ENCODE assay signal across 13 mouse cellular contexts in the genomic region with DNA sequence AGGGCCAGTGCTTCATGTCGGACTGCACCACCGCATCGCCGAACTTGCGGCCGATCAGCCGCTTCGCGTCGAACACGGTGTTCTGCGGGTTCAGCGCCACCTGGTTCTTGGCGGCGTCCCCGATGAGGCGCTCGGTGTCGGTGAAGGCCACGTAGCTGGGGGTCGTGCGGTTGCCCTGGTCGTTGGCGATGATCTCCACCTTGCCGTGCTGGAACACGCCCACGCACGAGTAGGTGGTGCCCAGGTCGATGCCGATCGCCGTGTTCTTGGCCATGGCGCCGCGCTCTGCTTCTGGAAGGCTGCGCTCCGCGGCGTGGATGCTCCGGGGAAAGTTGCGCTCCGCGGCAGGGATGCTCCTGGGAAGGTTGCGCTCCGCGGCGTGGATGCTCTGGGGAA. TPM values are rescaled to one million over a fixed set of nuclear protein-coding genes. Genes with fewer than 3 reads are reported as not detected.
DNase-seq lines count a peak whose midpoint lies in the region; ATAC-seq and TF ChIP-seq lines count a peak whose summit lies in the region.
"Not testable (repeated sequence)": the region's sequence is repeated elsewhere in the genome, so short reads cannot be mapped to it uniquely, and the experiment has no call there.
"Had no signal": no experiment of that assay in that cellular context is flagged by ENCODE, and none has a peak within 500 bp of the region (broad histone marks: within the 10 kb centered on the region; RNA-seq: fewer than 3 reads in every experiment).

No protein-coding gene starts in this region.

- H3K9me3 ChIP-seq in ES-E14 (ENCODE audit: control insufficient read depth, insufficient read depth, low read depth, low read length); embryonic facial prominence, embryonic 15.5 days (replicated peaks); hindbrain, embryonic 14.5 days (ENCODE audit: control insufficient read depth, low read length); liver, embryonic 16.5 days (replicated peaks; ENCODE audit: control insufficient read depth, low read length); midbrain, embryonic 14.5 days (ENCODE audit: control insufficient read depth, low read length): not testable (repeated sequence)

- ATAC-seq in embryonic facial prominence, embryonic 15.5 days (ENCODE audit: insufficient number of reproducible peaks, low FRiP score, low TSS enrichment, low read depth): peak; percentile 2; the same call in 1 of the 2 replicates
- peak; percentile 43 for ATAC-seq in hindbrain, embryonic 14.5 days (ENCODE audit: low FRiP score)
- not testable (repeated sequence) for ATAC-seq in liver, embryonic 16.5 days (ENCODE audit: low read depth)
- peak; percentile 61 for ATAC-seq in midbrain, embryonic 14.5 days (ENCODE audit: low FRiP score, low TSS enrichment)

- H3K4me3 ChIP-seq in ES-E14 (ENCODE audit: insufficient read depth in 1 of 2, low read depth in 1 of 2, low read length in 2 of 2, poor library complexity in 1 of 2, severe bottlenecking in 1 of 2): peak overlapping the region; percentile 54 to 60; a peak in 3 of 4 replicates
- peak overlapping the region; percentile 57 for H3K4me3 ChIP-seq in embryonic facial prominence, embryonic 15.5 days (replicated peaks)
- H3K4me3 ChIP-seq in hindbrain, embryonic 14.5 days (replicated peaks; ENCODE audit: low read length): peak overlapping the region; percentile 36
- peak overlapping the region; percentile 66 for H3K4me3 ChIP-seq in layer of hippocampus, adult 2 months
- peak overlapping the region; percentile 64 for H3K4me3 ChIP-seq in liver, embryonic 16.5 days (ENCODE audit: low read depth, low read length)
- H3K4me3 ChIP-seq in midbrain, embryonic 14.5 days (replicated peaks; ENCODE audit: low read depth, low read length): peak overlapping the region; percentile 37
- peak overlapping the region; percentile 37; the same call in 1 of the 2 replicates for H3K4me3 ChIP-seq in spleen, adult 2 months (ENCODE audit: extremely low read depth, insufficient read depth, insufficient read length)

- not testable (repeated sequence) for H3K27ac ChIP-seq in ES-E14 (ENCODE audit: insufficient read depth, low read depth, low read length, poor library complexity, severe bottlenecking); embryonic facial prominence, embryonic 15.5 days (replicated peaks); hindbrain, embryonic 14.5 days; layer of hippocampus, adult 2 months; liver, embryonic 16.5 days (ENCODE audit: low read length); midbrain, embryonic 14.5 days (replicated peaks; ENCODE audit: low read depth, low read length); spleen, adult 2 months (ENCODE audit: insufficient read depth, low read length)

- peak overlapping the region; percentile 56 for H3K4me2 ChIP-seq in embryonic facial prominence, embryonic 15.5 days (replicated peaks)
- peak overlapping the region; percentile 78 for H3K4me2 ChIP-seq in hindbrain, embryonic 14.5 days (replicated peaks)
- peak overlapping the region; percentile 89 for H3K4me2 ChIP-seq in liver, embryonic 16.5 days (ENCODE audit: low read depth, low read length)
- peak overlapping the region; percentile 70 for H3K4me2 ChIP-seq in midbrain, embryonic 14.5 days (ENCODE audit: low read length)

- not testable (repeated sequence) for H3K9ac ChIP-seq in ES-E14 (ENCODE audit: insufficient read depth, low read depth, low read length, poor library complexity, severe bottlenecking); embryonic facial prominence, embryonic 15.5 days; liver, embryonic 16.5 days (ENCODE audit: low read depth, low read length); midbrain, embryonic 14.5 days (replicated peaks; ENCODE audit: low read length)
- peak overlapping the region; percentile 34; the same call in 1 of the 2 replicates for H3K9ac ChIP-seq in hindbrain, embryonic 14.5 days

- WGBS in embryonic facial prominence, embryonic 15.5 days: under 1% methylated on average over 32 of the region's 47 CpGs
- WGBS in hindbrain, embryonic 14.5 days: 1% methylated on average over 21 of the region's 47 CpGs
- 0% methylated on average over 13 of the region's 47 CpGs for WGBS in liver, embryonic 16.5 days (ENCODE audit: insufficient replicate concordance)
- 0% methylated on average over 21 of the region's 47 CpGs for WGBS in midbrain, embryonic 14.5 days
- 4% methylated on average over 30 of the region's 47 CpGs for WGBS in spleen, adult 2 months

- TF ChIP-seq POLR2A in spleen, adult 2 months (IDR thresholded peaks at IDR 0.05; ENCODE audit: low read depth, low read length): not testable (repeated sequence)

- not testable (repeated sequence) for H3K27me3 ChIP-seq in embryonic facial prominence, embryonic 15.5 days; spleen, adult 2 months (ENCODE audit: control insufficient read depth, insufficient read depth, low read length)
- peaks cover 42% of the 10 kb centered on the region for H3K27me3 ChIP-seq in hindbrain, embryonic 14.5 days (ENCODE audit: control insufficient read depth, insufficient read depth, low read length)
- peaks cover 18% of the 10 kb centered on the region for H3K27me3 ChIP-seq in liver, embryonic 16.5 days (ENCODE audit: control insufficient read depth, insufficient read depth, low read depth, low read length)
- H3K27me3 ChIP-seq in midbrain, embryonic 14.5 days (ENCODE audit: control insufficient read depth, insufficient read depth, low read length): 0 out of 2 replicates have a peak, but pooled peaks cover 13% of the 10 kb centered on the region

- in situ Hi-C loops in ES-E14 (cut with MboI; ENCODE audit: low sequenced_read_pairs in 2 of 2, unreplicated experiment in 2 of 2): not testable (repeated sequence)

- TF ChIP-seq CTCF in layer of hippocampus, adult 2 months (conservative IDR thresholded peaks at IDR 0.05); spleen, adult 2 months (IDR thresholded peaks at IDR 0.05; ENCODE audit: extremely low read depth, insufficient read depth, insufficient read length, insufficient replicate concordance): not testable (repeated sequence)

- not testable (repeated sequence) for H3K4me1 ChIP-seq in ES-E14 (ENCODE audit: control insufficient read depth in 2 of 2, insufficient read depth in 2 of 2, low read length in 2 of 2, poor library complexity in 1 of 2); embryonic facial prominence, embryonic 15.5 days; hindbrain, embryonic 14.5 days (replicated peaks; ENCODE audit: control insufficient read depth, insufficient read depth, low read length); midbrain, embryonic 14.5 days (ENCODE audit: control insufficient read depth, insufficient read depth, low read length); spleen, adult 2 months (ENCODE audit: control insufficient read depth, insufficient read depth, insufficient read length)
- peaks cover 12% of the 10 kb centered on the region for H3K4me1 ChIP-seq in liver, embryonic 16.5 days (ENCODE audit: control insufficient read depth, low read depth, low read length)

- DNase-seq in ES-E14 (ENCODE audit: low read depth, low spot score); hindbrain, embryonic 14.5 days (ENCODE audit: low spot score); layer of hippocampus, adult 2 months (ENCODE audit: low spot score in 2 of 2); midbrain, embryonic 14.5 days; spleen, adult 2 months (ENCODE audit: low read depth in 1 of 2, low spot score in 2 of 2): not testable (repeated sequence)
- DNase-seq in heart, adult 11 months: peak; percentile 87

- H3K36me3 ChIP-seq in ES-E14 (ENCODE audit: control insufficient read depth, insufficient read depth, low read length, poor library complexity, severe bottlenecking); embryonic facial prominence, embryonic 15.5 days; hindbrain, embryonic 14.5 days (replicated peaks; ENCODE audit: control insufficient read depth, insufficient read depth); liver, embryonic 16.5 days (ENCODE audit: control insufficient read depth, insufficient read depth); midbrain, embryonic 14.5 days (ENCODE audit: control insufficient read depth, insufficient read depth, low read length); spleen, adult 2 months (ENCODE audit: control insufficient read depth, insufficient read depth, low read length): not testable (repeated sequence)

RNA-seq across cellular contexts. Expression of gene Hspa1b, which starts 0.3 kb away (rescaled TPM):
- total RNA-seq in ES-E14 (2012; rRNA removed): 11.0 and 14.6 TPM in 2 replicates
- 2.2 and 3.4 TPM in 2 replicates for polyA plus RNA-seq in embryonic facial prominence, embryonic 15.5 days (2015; fragmentation: Nextera tagmentation; extraction: Ambion mirVana)
- 0.34 and 0.56 TPM in 2 replicates for polyA plus RNA-seq in hindbrain, embryonic 14.5 days (2014; fragmentation: Nextera tagmentation; extraction: Ambion mirVana)
- total RNA-seq in layer of hippocampus, adult 2 months (2021): 10 to 100 TPM; 21.4 to 24.7 TPM
- polyA plus RNA-seq in liver, embryonic 16.5 days (2015; fragmentation: Nextera tagmentation; extraction: Ambion mirVana): 0.05 TPM in 1 of 2 replicates, not detected in the other
- polyA plus RNA-seq in midbrain, embryonic 14.5 days (2014; fragmentation: Nextera tagmentation; extraction: Ambion mirVana): 0.17 and 0.53 TPM in 2 replicates
- 7.6 and 12.5 TPM in 2 replicates for polyA plus RNA-seq in spleen, adult 2 months (2012; rRNA removed)

RNA-seq across cellular contexts. Expression of gene Gm20481, which starts 11.0 kb away (rescaled TPM):
- 1.9 TPM in 1 of 2 replicates, not detected in the other for total RNA-seq in ES-E14 (2012; rRNA removed)
- not detected in 2 replicates for polyA plus RNA-seq in embryonic facial prominence, embryonic 15.5 days (2015; fragmentation: Nextera tagmentation; extraction: Ambion mirVana)
- not detected in 2 replicates for polyA plus RNA-seq in hindbrain, embryonic 14.5 days (2014; fragmentation: Nextera tagmentation; extraction: Ambion mirVana)
- total RNA-seq in layer of hippocampus, adult 2 months (2021): not detected
- not detected in 2 replicates for polyA plus RNA-seq in liver, embryonic 16.5 days (2015; fragmentation: Nextera tagmentation; extraction: Ambion mirVana)
- 1.1 and 2.3 TPM in 2 replicates for polyA plus RNA-seq in midbrain, embryonic 14.5 days (2014; fragmentation: Nextera tagmentation; extraction: Ambion mirVana)
- polyA plus RNA-seq in spleen, adult 2 months (2012; rRNA removed): not detected in 2 replicates
- total RNA-seq: adrenal gland, postnatal 14 days; gastrocnemius, postnatal 14 days; hematopoietic stem cell, adult 5-6 weeks; layer of hippocampus, adult 18-20 months; left cerebral cortex, postnatal 25 days had no signal

RNA-seq across cellular contexts. Expression of gene Hspa1a, which starts 13.2 kb away (rescaled TPM):
- total RNA-seq in ES-E14 (2012; rRNA removed): 5.8 and 5.9 TPM in 2 replicates
- polyA plus RNA-seq in embryonic facial prominence, embryonic 15.5 days (2015; fragmentation: Nextera tagmentation; extraction: Ambion mirVana): 19.5 and 19.7 TPM in 2 replicates
- polyA plus RNA-seq in hindbrain, embryonic 14.5 days (2014; fragmentation: Nextera tagmentation; extraction: Ambion mirVana): 7.5 and 11.6 TPM in 2 replicates
- total RNA-seq in layer of hippocampus, adult 2 months (2021): 10 to 100 TPM; 16.9 to 18.1 TPM
- polyA plus RNA-seq in liver, embryonic 16.5 days (2015; fragmentation: Nextera tagmentation; extraction: Ambion mirVana): 0.87 and 1.5 TPM in 2 replicates
- polyA plus RNA-seq in midbrain, embryonic 14.5 days (2014; fragmentation: Nextera tagmentation; extraction: Ambion mirVana): 5.6 and 8.1 TPM in 2 replicates
- 4.2 and 6.7 TPM in 2 replicates for polyA plus RNA-seq in spleen, adult 2 months (2012; rRNA removed)

RNA-seq across cellular contexts. Expression of gene Hspa1l, which starts 13.8 kb away (rescaled TPM):
- 0.45 and 0.48 TPM in 2 replicates for total RNA-seq in ES-E14 (2012; rRNA removed)
- 0.71 and 0.77 TPM in 2 replicates for polyA plus RNA-seq in embryonic facial prominence, embryonic 15.5 days (2015; fragmentation: Nextera tagmentation; extraction: Ambion mirVana)
- polyA plus RNA-seq in hindbrain, embryonic 14.5 days (2014; fragmentation: Nextera tagmentation; extraction: Ambion mirVana): 1.9 TPM in 2 replicates
- under 1 TPM; 0.44 to 0.49 TPM for total RNA-seq in layer of hippocampus, adult 2 months (2021)
- 0.21 and 0.27 TPM in 2 replicates for polyA plus RNA-seq in liver, embryonic 16.5 days (2015; fragmentation: Nextera tagmentation; extraction: Ambion mirVana)
- 1.6 and 2.3 TPM in 2 replicates for polyA plus RNA-seq in midbrain, embryonic 14.5 days (2014; fragmentation: Nextera tagmentation; extraction: Ambion mirVana)
- 0.05 and 0.06 TPM in 2 replicates for polyA plus RNA-seq in spleen, adult 2 months (2012; rRNA removed)

RNA-seq across cellular contexts. Expression of gene Lsm2, which starts 22.9 kb away (rescaled TPM):
- total RNA-seq in ES-E14 (2012; rRNA removed): 52.1 and 64.4 TPM in 2 replicates
- polyA plus RNA-seq in embryonic facial prominence, embryonic 15.5 days (2015; fragmentation: Nextera tagmentation; extraction: Ambion mirVana): 163 and 173 TPM in 2 replicates
- polyA plus RNA-seq in hindbrain, embryonic 14.5 days (2014; fragmentation: Nextera tagmentation; extraction: Ambion mirVana): 92.9 and 97.8 TPM in 2 replicates
- 10 to 100 TPM; 15.9 to 21.8 TPM for total RNA-seq in layer of hippocampus, adult 2 months (2021)
- polyA plus RNA-seq in liver, embryonic 16.5 days (2015; fragmentation: Nextera tagmentation; extraction: Ambion mirVana): 97.6 and 103 TPM in 2 replicates
- polyA plus RNA-seq in midbrain, embryonic 14.5 days (2014; fragmentation: Nextera tagmentation; extraction: Ambion mirVana): 103 and 110 TPM in 2 replicates
- 60.7 and 65.2 TPM in 2 replicates for polyA plus RNA-seq in spleen, adult 2 months (2012; rRNA removed)
